Mouse (Mus musculus): Measurements from ENCODE around the gene Ntan1. TPM values are rescaled to one million over a fixed set of nuclear protein-coding genes. Genes with fewer than 3 reads are reported as not detected.
"Not testable (repeated sequence)": the region's sequence is repeated elsewhere in the genome, so short reads cannot be mapped to it uniquely, and the experiment has no call there.

Ntan1 gene
- polyA plus RNA-seq, 1 experiment: 34.8 TPM

DNA sequence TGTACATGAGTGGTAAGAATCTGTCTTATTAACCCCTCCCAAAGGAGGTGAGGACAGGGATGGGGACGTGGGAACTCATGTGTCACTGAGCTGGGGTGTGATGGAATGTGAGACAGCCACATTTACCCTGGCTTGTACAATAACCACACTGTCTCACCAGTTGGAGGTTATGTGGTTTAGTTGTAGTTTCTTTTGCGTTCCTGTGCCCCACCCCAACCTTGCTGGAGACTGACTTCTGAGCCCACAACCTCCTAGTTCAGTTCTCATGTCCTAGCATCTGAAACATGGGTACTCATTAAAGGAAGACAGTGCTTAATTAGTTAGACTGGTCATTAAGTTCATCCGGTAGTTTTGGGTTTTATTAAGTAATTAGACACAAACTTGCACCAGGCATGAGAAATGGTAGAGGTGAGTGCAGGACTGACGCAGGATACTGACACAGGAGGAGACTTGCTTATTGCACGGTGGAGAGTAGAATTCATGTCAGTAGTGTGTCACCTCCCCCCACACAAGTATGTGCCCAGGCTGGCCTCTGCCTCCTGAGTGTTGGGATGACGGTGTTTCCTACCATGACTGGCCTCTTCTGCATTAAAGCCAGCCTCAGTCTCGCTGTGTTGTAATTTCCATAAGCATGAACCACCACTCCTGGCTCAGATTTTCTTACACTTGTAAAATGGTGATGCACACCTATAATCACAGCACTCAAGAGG, 7.3 kb downstream of the Ntan1 start:
- 65% methylated on average over 7 of the region's 7 CpGs for WGBS
- no peak for DNase-seq (ENCODE audit: low read depth, low spot score)

DNA sequence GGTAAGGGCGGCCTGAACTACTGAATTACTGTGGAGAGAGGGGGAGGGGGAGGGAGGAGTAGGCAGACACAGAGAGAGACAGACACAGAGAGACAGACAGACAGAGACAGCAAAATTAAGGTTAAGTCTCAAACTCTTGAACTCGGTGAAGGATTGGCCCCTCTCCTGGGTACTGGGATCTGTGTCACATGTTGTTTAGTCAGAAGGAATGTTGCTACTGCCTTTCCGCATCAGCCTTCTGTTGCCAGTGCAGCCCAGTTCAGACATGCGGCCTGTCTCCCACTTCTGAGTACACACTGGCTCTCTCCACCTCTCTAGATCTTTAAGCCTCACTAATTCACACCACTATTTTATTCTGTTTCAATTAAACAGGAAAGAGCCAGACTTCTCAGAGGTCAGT, 7.9 kb downstream of the Ntan1 start:
- WGBS: 78% methylated on average over 4 of the region's 4 CpGs
- DNase-seq (ENCODE audit: low read depth, low spot score): no peak

DNA sequence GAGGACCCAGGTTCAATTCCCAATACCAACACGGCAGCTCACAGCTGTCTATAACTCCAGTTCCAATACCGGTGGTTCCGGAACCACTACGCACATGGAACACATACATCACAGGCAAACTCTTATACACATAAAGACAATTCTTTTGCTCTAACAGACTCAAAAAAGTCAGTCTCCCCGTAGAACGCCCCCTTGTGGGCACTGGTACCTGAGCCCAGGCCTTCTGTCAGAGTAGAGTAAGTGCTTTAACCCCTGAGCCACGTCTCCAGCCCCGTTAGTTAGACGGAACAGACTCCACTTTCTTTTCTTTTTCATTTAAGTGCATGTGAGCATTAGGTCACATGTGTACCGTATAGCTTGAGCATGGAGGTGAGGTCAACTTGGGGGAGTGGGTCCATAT, 11.8 kb downstream of the Ntan1 start:
- 92% methylated on average over 10 of the region's 10 CpGs for WGBS
- DNase-seq (ENCODE audit: low read depth, low spot score): no peak

DNA sequence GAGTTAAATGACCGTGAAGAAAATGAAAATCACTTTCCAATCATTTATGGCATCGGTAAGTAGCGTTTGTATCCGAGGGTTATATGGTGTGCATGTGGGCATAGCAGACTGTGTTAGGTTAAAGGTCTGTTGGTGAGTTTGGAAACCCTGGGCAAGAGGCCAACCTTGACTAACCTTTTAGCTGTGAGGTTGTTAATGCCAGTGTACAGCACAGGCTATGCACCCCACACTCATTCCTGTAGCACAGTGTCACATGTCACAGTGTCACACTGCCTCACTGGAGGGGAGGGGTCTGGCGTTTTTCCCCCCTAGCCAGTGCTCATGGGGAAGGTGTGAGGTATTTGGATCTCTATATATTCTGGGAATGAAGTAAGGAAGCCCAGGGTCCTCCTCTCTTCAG, 13.0 kb downstream of the Ntan1 start:
- 45% methylated on average over 5 of the region's 5 CpGs for WGBS
- DNase-seq (ENCODE audit: low read depth, low spot score): no peak

DNA sequence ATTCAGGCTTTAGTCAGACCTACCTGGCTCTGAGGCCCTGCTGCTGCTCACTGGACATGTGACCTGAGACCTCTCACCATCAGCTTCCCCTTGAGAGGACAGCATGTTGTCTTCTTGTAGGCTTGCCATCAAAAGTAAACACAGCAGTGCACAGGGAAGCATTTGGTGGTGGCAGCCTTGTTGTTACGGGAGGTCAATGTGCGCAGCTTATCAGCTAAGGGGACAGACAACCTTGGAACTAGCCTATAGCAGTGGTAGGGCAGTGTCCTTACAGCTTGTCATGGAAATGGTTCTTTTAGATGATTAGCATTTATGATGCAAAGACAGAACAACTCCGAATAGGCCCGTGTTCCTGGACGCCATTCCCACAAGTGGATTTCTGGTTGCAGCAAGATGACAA, 15.7 kb downstream of the Ntan1 start:
- DNase-seq (ENCODE audit: low read depth, low spot score): no peak
- WGBS: 82% methylated on average over 5 of the region's 5 CpGs

DNA sequence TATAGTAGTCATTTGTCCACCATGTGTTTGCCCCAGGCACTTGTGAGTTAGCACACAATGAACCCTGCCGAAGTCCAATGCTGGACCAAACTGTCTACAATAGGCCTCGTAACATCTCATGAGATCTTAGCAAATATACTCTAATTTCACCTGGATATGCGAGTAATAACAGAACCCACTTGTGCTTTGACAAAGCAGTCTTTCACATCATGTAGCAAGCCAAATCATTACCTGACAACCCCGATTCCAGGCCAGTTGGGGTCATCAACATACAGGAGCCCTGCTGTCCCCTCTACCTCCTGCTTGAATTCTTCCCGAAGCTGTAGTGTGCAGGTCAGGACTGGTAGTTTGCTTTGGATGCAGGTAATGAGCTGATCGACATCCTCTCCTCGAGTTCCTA, 21.4 kb downstream of the Ntan1 start:
- WGBS: 89% methylated on average over 7 of the region's 7 CpGs
- no peak for DNase-seq (ENCODE audit: low read depth, low spot score)

DNA sequence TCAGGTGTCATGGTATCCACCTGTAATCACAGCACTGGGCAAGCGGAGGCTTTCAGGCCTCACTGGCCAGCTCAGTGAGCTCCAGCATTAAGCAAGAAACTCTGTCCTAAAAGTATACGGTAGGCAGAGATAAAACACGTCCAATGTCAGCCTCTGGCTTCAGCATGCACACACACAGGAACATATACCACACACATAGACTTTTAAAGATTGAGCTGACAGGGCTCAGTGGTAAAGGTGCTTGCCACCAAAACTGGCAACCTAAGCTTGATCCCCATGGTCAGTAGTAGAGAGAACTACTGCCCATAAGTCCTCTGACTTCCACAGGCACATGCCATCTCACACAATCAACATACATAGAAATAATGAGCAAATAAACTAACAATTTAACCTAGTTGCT, 22.3 kb downstream of the Ntan1 start:
- 89% methylated on average over 3 of the region's 3 CpGs for WGBS
- DNase-seq (ENCODE audit: low read depth, low spot score): no peak

DNA sequence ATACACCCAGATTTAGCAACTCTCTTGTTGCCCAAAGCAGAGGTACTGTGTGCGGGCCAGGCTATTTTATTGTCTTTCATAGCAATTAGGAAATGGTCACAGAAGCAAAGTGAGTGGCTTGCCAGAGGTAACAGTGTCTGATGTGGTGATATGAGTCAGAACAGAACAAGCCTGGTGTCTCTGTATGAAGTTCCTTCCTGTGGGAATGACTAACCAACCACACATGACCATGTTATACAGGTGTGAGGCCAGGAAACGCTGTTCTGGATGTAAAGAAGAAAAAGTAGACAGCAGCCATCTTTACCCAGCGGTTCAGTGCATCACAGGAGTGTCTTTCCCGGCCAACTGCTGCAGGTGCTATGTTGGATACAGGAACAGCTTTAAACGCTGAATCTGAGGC, 26.4 kb downstream of the Ntan1 start:
- WGBS: 90% methylated on average over 5 of the region's 5 CpGs
- DNase-seq (ENCODE audit: low read depth, low spot score): no peak

DNA sequence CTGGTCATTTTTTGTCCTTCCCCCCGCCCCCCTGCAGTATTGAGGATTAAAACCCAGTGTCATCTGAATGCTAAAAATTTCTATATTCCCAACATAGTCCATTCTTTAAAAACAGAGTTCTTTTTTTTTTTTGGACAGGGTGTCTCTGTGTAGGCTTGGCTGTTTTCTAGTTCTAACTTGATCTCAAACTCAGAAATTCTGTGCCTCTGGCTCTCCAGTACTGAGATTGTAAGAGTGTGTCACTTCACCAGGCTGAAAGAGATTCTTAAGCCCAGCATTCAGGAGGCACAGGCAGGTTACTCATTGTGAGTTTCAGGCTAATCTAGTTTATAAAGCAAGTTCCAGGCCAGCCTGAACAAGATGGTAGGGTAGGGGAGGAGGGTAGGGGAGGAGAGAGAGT, 28.0 kb downstream of the Ntan1 start:
- WGBS: 97% methylated on average over 1 of the region's 1 CpGs
- no peak for DNase-seq (ENCODE audit: low read depth, low spot score)

DNA sequence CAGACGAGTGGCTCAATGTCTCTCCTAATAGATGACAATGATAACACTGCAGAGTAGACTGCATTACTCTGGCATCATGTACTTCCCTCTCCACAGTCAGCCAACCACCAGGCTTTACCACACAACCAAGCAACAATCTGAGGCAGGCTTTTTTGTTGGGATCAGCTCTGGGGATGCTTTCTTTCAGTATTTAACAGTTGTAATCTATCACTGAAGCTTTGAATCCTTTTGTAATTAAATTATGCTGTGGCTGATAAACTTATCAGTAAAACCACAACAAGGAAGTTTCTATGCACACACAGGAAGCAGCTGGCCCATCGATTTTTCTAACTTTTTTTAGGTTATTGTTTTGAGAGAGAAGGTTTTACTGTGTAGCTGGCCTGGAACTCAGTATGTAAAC, 29.7 kb downstream of the Ntan1 start:
- WGBS: 43% methylated on average over 2 of the region's 2 CpGs
- no peak for DNase-seq (ENCODE audit: low read depth, low spot score)

DNA sequence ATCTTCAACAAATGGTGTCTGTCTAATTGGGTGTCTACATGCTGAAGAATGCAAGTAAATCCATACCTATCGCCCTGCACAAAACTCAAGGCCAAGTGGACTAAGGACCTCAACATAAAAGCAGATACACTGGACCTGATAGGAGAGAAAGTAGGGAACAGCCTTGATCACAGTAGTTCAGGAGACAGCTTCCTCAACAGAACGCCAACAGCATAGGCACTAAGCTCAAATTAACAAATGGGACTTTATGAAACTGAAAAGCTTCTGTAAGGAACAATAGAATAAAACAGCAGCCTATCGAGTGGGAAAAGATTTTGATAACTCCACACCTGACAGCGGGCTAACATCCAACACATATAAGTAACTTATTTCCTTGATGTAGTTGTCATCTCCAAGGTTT, 32.8 kb downstream of the Ntan1 start:
- WGBS: 72% methylated on average over 4 of the region's 4 CpGs
- no peak for DNase-seq (ENCODE audit: low read depth, low spot score)

DNA sequence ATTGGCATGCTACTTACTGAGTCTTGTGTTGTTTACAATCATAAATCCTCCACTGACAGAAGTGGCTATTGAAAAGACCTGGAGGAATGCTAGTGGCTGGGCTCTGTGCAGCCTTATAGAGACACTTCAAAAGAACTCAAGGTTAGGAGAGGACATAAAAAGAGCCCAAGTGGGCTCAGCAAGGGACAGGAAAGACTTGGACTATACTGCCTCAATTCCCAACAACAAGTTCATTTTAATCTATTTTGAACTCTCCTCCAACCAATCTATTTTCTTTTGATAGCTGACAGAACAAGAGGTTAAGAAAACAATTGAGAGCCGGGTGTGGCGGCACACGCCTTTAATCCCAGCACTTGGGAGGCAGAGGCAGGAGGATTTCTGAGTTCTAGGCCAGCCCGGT, 35.2 kb downstream of the Ntan1 start:
- WGBS: 94% methylated on average over 4 of the region's 4 CpGs
- DNase-seq (ENCODE audit: low read depth, low spot score): no peak

DNA sequence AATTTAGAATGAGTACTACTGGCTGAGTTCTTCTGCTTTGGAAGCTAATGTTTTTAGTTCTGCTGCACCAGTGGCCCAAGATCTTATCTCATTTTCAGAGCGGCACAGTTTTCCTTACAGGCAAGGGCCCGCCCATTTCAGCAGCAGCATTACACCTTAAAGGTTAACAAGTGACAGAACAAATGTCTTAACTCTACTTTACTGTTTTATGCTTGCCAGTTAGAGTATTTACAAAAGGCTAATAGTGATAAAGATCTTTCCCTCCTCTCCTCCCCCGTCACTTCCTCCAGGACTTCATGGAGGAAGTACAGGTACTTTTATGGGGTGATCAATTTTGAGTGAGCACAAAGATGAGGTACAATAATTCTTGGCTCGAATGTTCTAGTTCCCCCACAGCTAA, 47.4 kb downstream of the Ntan1 start:
- DNase-seq (ENCODE audit: low read depth, low spot score): peak; percentile 78
- 19% methylated on average over 4 of the region's 4 CpGs for WGBS

DNA sequence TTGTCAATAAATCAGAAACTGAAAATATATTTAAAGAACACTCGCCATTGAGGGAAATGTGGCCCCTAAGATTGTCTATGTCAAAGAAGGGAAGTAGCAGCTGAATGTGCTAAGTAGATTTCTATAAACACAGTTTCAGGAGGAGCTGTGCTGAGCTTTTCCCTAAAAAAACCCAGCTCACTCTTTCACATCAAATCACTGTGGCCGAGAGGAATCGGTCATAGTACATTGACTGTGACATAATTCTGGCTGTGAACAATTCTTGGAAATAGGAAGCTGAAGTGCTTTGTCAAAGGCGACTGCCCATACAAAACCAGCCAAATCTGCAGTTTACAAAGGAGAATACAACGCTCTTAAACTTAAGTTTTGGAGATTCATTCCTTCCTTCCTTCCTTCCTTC, 48.0 kb downstream of the Ntan1 start:
- DNase-seq (ENCODE audit: low read depth, low spot score): no peak
- 37% methylated on average over 5 of the region's 5 CpGs for WGBS

DNA sequence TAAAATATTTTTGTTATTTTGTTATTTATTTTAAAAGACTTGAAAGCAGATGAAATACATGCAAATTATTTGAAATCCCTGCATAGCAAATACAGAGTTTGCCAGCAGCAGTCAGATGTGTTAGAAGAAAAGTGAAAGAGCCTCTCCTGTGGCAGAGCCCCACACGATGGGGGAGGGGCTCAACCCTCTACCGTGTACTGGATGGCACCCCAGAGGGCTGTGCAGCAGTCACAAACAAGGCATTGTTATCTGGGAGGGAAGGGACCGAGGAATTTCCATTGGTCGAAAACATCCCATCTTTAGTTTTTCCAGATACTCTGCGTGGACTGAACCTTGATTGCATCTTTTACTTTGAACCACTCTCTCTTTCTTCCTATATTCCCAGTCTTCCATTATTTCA, 48.8 kb downstream of the Ntan1 start:
- WGBS: 66% methylated on average over 5 of the region's 5 CpGs
- DNase-seq (ENCODE audit: low read depth, low spot score): not testable (repeated sequence)

DNA sequence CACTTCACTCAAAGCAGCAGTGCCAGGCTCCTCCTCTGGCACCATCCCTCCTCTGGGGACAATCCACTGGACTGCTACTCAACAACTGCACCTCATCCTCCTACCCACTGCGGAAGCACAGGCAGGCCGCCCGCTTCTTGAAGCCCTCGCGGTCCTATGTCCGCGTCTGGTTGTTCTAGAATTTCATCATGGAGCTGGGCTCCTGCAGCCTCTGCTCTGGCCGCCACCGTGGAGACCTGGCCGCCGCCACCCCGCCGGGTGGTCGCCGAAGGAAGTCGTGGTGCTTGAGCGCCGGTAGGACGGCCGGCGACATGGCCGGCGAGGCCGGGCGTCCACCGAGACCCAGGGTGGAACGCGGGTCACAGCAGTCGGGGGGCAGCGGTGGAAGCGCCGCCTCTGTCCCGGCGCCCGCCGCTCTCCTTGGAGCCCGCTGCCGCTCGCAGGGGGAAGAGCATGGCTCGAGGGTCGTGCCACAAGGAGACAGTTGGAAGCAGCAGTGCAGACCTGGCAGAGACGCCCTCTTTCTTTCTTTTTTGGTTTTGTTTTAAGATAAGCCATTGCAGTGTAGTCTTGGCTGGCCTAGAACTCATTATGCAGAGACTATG, 49.4 kb downstream of the Ntan1 start:
- WGBS: 75% methylated on average over 42 of the region's 42 CpGs
- no peak for DNase-seq (ENCODE audit: low read depth, low spot score)

DNA sequence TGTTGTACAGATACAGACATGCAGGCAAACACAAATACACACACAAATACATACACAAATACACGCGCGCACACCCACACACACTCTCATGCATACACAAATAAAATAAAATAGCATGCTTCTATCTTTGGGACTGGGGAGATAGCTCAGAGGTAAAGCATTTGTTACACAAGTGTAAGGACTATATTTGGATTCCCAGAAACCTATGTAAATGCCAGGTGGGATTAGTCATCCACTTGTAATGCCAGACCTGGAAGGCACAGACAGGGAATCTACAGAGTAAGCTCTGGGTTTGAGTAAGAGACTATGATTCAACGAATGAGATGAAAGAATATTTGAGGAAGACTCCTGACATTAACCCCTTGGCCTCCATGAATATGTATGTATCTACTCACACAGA, 56.8 kb downstream of the Ntan1 start:
- DNase-seq (ENCODE audit: low read depth, low spot score): no peak
- 76% methylated on average over 4 of the region's 4 CpGs for WGBS

DNA sequence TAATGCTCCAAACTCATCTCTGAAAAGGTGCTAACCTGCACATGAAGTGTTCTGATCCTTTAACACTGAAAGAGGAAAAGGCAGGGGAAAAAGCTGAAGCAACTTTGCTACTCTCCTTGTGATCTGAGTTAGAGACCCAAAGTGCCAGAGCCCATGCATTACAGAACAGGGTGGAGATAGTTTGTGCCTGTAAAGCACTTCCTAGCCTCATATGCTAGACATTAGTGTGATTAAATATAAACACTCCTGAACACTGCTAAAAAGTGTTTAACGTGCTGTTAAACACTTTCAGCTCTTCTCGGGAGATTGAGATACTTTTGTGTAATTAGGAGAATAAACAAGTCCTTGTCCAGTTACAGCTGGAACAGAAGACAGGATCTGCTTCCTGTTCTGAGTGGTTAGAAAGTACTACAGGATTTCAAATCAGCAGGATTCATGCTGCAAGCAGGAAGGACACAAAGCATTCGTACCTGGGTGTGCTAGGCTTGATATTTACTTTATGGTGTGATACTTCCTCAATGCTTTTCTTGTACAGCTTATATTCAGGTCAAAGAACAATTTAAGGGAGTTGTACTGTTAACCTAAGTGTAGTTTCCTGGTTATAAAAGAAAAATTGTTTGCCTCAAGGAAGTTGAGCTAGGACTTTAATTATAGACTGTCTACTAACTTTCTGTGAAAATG, 64.6 kb downstream of the Ntan1 start:
- WGBS: 8% methylated on average over 3 of the region's 3 CpGs
- DNase-seq (ENCODE audit: low read depth, low spot score): peak; percentile 81
